ENCODE assay signal across 12 mouse cellular contexts in genomic region chr6:112778211-112778610, GRCm38 (mm10).
A peak's percentile ranks its signal among the peaks of the same experiment; 100 is the strongest.
DNase-seq lines count a peak whose midpoint lies in the region; ATAC-seq and TF ChIP-seq lines count a peak whose summit lies in the region.
"Had no signal": no experiment of that assay in that cellular context is flagged by ENCODE, and none has a peak within 500 bp of the region (broad histone marks: within the 10 kb centered on the region; RNA-seq: fewer than 3 reads in every experiment).

No protein-coding gene starts in this region.

- H3K27ac ChIP-seq in brown adipose tissue, adult 24 weeks (replicated peaks; ENCODE audit: low read depth, low read length): peak overlapping the region; percentile 35; the same call in 1 of the 2 replicates
- H3K27ac ChIP-seq: hindbrain, embryonic 14.5 days; macrophage; neural tube, embryonic 15.5 days had no signal

- peak; percentile 26 to 75 for DNase-seq in frontal cortex, postnatal 36 days (ENCODE audit: low spot score in 2 of 2)
- DNase-seq in frontal cortex, postnatal 10 days (ENCODE audit: low spot score in 2 of 2): no peak
- peak; percentile 1 for DNase-seq in lung, postnatal 36 days
- DNase-seq in lung, adult 2 months: no peak
- DNase-seq in embryo, embryonic 10 days (ENCODE audit: low spot score): no peak
- DNase-seq in spleen, adult 12 weeks (ENCODE audit: low spot score): no peak
- DNase-seq: adrenal gland, postnatal 25 days had no signal

- TF ChIP-seq CTCF in lung, adult 2 months (IDR thresholded peaks at IDR 0.05; ENCODE audit: insufficient read depth, low read length): no peak

- no peaks in the 10 kb centered on the region for H3K4me1 ChIP-seq in lung, adult 2 months (ENCODE audit: control insufficient read depth, insufficient read depth, low read length)
- H3K4me1 ChIP-seq in brown adipose tissue, adult 24 weeks (ENCODE audit: control insufficient read depth, insufficient read depth, insufficient read length, low read length): 0 out of 2 replicates have a peak, but pooled peaks cover 4% of the 10 kb centered on the region
- H3K4me1 ChIP-seq: neural tube, embryonic 15.5 days had no signal

- TF ChIP-seq POLR2A in lung, adult 2 months (IDR thresholded peaks at IDR 0.05; ENCODE audit: borderline replicate concordance, extremely low read depth, low read depth, low read length): no peak

- WGBS in lung, adult 2 months: 53% methylated on average over 3 of the region's 3 CpGs

- ATAC-seq in megakaryocyte progenitor cell, adult 5-6 weeks (replicated peaks; ENCODE audit: poor library complexity): peak; percentile 44

- no peak overlapping the region for H3K4me3 ChIP-seq in lung, adult 2 months (replicated peaks; ENCODE audit: extremely low read depth, low read depth, low read length)
- no peak overlapping the region for H3K4me3 ChIP-seq in brown adipose tissue, adult 24 weeks (ENCODE audit: insufficient read depth, low read depth, low read length)
- H3K4me3 ChIP-seq: neural tube, embryonic 15.5 days had no signal

Comparison
In these comparisons a context has a peak if more than half of its experiments do, and no peak if none do; other contexts are left out.
1. DNase-seq: peak in frontal cortex, postnatal 36 days (2 of 2) and lung, postnatal 36 days (single experiment); none in frontal cortex, postnatal 10 days (0 of 2), lung, adult 2 months (single experiment), embryo, embryonic 10 days (single experiment) and spleen, adult 12 weeks (single experiment).